Mouse (Mus musculus): ENCODE measurements around the gene Wdr25.

Gene Wdr25

GRCm38 (mm10) chr12:108894432-108894816 lies 993 bp downstream of the Wdr25 start:
- no peak for DNase-seq (ENCODE audit: low read depth, low spot score)

GRCm38 (mm10) chr12:108896006-108896405 lies 2.6 kb downstream of the Wdr25 start:
- DNase-seq (ENCODE audit: low read depth, low spot score), result no peak

- DNase-seq (ENCODE audit: low read depth, low spot score), result no peak
Observed at GRCm38 (mm10) chr12:108901346-108901745, 7.9 kb downstream of the Wdr25 start.

GRCm38 (mm10) chr12:108902940-108903339 lies 9.5 kb downstream of the Wdr25 start:
- peak; percentile 33 for DNase-seq (ENCODE audit: low read depth, low spot score)

GRCm38 (mm10) chr12:108903600-108904275 lies 10.3 kb downstream of the Wdr25 start:
- peak; percentile 52 for DNase-seq (ENCODE audit: low read depth, low spot score)

- no peak for DNase-seq (ENCODE audit: low read depth, low spot score)
Observed at GRCm38 (mm10) chr12:108904276-108904653, 10.8 kb downstream of the Wdr25 start.

GRCm38 (mm10) chr12:108905620-108906302 lies 12.3 kb downstream of the Wdr25 start:
- DNase-seq (ENCODE audit: low read depth, low spot score), result no peak

GRCm38 (mm10) chr12:108906398-108906797 lies 13.0 kb downstream of the Wdr25 start:
- DNase-seq (ENCODE audit: low read depth, low spot score), result no peak

GRCm38 (mm10) chr12:108909846-108910433 lies 16.5 kb downstream of the Wdr25 start:
- DNase-seq (ENCODE audit: low read depth, low spot score), result no peak

- no peak for DNase-seq (ENCODE audit: low read depth, low spot score)
Observed at GRCm38 (mm10) chr12:108912442-108912841, 19.0 kb downstream of the Wdr25 start.

GRCm38 (mm10) chr12:108914198-108914597 lies 20.8 kb downstream of the Wdr25 start:
- no peak for DNase-seq (ENCODE audit: low read depth, low spot score)

GRCm38 (mm10) chr12:108914709-108915340 lies 21.4 kb downstream of the Wdr25 start:
- DNase-seq (ENCODE audit: low read depth, low spot score), result no peak

- no peak for DNase-seq (ENCODE audit: low read depth, low spot score)
Observed at GRCm38 (mm10) chr12:108915893-108916292, 22.5 kb downstream of the Wdr25 start.

- no peak for DNase-seq (ENCODE audit: low read depth, low spot score)
Observed at GRCm38 (mm10) chr12:108916447-108917042, 23.1 kb downstream of the Wdr25 start.

GRCm38 (mm10) chr12:108917509-108917908 lies 24.1 kb downstream of the Wdr25 start:
- DNase-seq (ENCODE audit: low read depth, low spot score), result no peak

- DNase-seq (ENCODE audit: low read depth, low spot score), result no peak
Observed at GRCm38 (mm10) chr12:108918753-108919152, 25.3 kb downstream of the Wdr25 start.

- DNase-seq (ENCODE audit: low read depth, low spot score), result no peak
Observed at GRCm38 (mm10) chr12:108926606-108927111, 33.2 kb downstream of the Wdr25 start.

- DNase-seq (ENCODE audit: low read depth, low spot score), result no peak
Observed at GRCm38 (mm10) chr12:108928249-108928648, 34.8 kb downstream of the Wdr25 start.

GRCm38 (mm10) chr12:108929475-108929874 lies 36.0 kb downstream of the Wdr25 start:
- DNase-seq (ENCODE audit: low read depth, low spot score), result no peak

- DNase-seq (ENCODE audit: low read depth, low spot score), result no peak
Observed at GRCm38 (mm10) chr12:108931341-108932053, 38.1 kb downstream of the Wdr25 start.

GRCm38 (mm10) chr12:108932113-108932512 lies 38.7 kb downstream of the Wdr25 start:
- DNase-seq (ENCODE audit: low read depth, low spot score), result no peak
